Mouse (Mus musculus) spleen, adult 2 months (tissue): ENCODE results near the gene Traf3ip2.

Experiments used
- CTCF ChIP-seq: fragments of 200-500 bp; IDR thresholded peaks from 2 replicates; pipeline ENCODE4 v1.5.1; 2011; ENCODE audit warnings: mild to moderate bottlenecking, inconsistent platforms; ENCODE audit not compliant: insufficient read depth, insufficient read length, insufficient replicate concordance; ENCODE audit errors: extremely low read depth
- POLR2A ChIP-seq: fragments of 200-500 bp; IDR thresholded peaks from 2 replicates; pipeline ENCODE4 v1.6.1; 2011; ENCODE audit warnings: low read depth, low read length, inconsistent platforms

- TF ChIP-seq POLR2A (no peak), CTCF (no peak)
Observed at GRCm38 (mm10) chr10:39645789-39646628, 33.3 kb downstream of the Traf3ip2 start.
